Mouse (Mus musculus): Measurements from ENCODE around the gene Ciao2b. TPM values are rescaled to one million over a fixed set of nuclear protein-coding genes. Genes with fewer than 3 reads are reported as not detected.
"Not testable (repeated sequence)": the region's sequence is repeated elsewhere in the genome, so short reads cannot be mapped to it uniquely, and the experiment has no call there.

Gene Ciao2b
- 111 and 121 TPM in 2 replicates for polyA plus RNA-seq (2016; fragmentation: Nextera tagmentation; extraction: Ambion mirVana)

- peak; percentile 88 for DNase-seq (ENCODE audit: low spot score)
- H3K27me3 ChIP-seq (ENCODE audit: insufficient read depth, poor library complexity, severe bottlenecking): no peaks in the 10 kb centered on the region
- WGBS: under 1% methylated on average over 66 of the region's 66 CpGs
- H3K4me3 ChIP-seq: peak within 1 kb of the TSS; percentile 92
- peaks cover 20% of the 10 kb centered on the region for H3K4me1 ChIP-seq (replicated peaks)
- no peaks in the 10 kb centered on the region for H3K9me3 ChIP-seq
- H3K36me3 ChIP-seq: peaks cover 24% of the 10 kb centered on the region
- peak within 1 kb of the TSS; percentile 90 for H3K27ac ChIP-seq
These were observed at the start of gene Ciao2b for GRCm38 (mm10) chr8:104641426-104642323. Gene Ciao2b, minus strand, starts transcription at chr8:104641965.

GRCm38 (mm10) chr8:104688433-104688832, 46.7 kb upstream of the Ciao2b start:
- no peaks in the 10 kb centered on the region for H3K4me1 ChIP-seq (replicated peaks)
- H3K27ac ChIP-seq: no peak overlapping the region
- H3K36me3 ChIP-seq: no peaks in the 10 kb centered on the region
- 80% methylated on average over 4 of the region's 4 CpGs for WGBS
- DNase-seq (ENCODE audit: low spot score): no peak
- no peaks in the 10 kb centered on the region for H3K27me3 ChIP-seq (ENCODE audit: insufficient read depth, poor library complexity, severe bottlenecking)
- no peaks in the 10 kb centered on the region for H3K9me3 ChIP-seq
- H3K4me3 ChIP-seq: no peak overlapping the region

- no peaks in the 10 kb centered on the region for H3K36me3 ChIP-seq
- WGBS: 75% methylated on average over 4 of the region's 4 CpGs
- no peaks in the 10 kb centered on the region for H3K9me3 ChIP-seq
- H3K4me3 ChIP-seq: no peak overlapping the region
- no peak for DNase-seq (ENCODE audit: low spot score)
- no peaks in the 10 kb centered on the region for H3K27me3 ChIP-seq (ENCODE audit: insufficient read depth, poor library complexity, severe bottlenecking)
- H3K27ac ChIP-seq: no peak overlapping the region
- no peaks in the 10 kb centered on the region for H3K4me1 ChIP-seq (replicated peaks)
These were observed 13.8 kb upstream of the Ciao2b start for GRCm38 (mm10) chr8:104655614-104656013.

GRCm38 (mm10) chr8:104654984-104655383, 13.2 kb upstream of the Ciao2b start:
- Histone ChIP-seq H3K36me3 (no peaks in the 10 kb centered on the region), H3K4me1 (replicated peaks) (no peaks in the 10 kb centered on the region), H3K27me3 (ENCODE audit: insufficient read depth, poor library complexity, severe bottlenecking) (no peaks in the 10 kb centered on the region), H3K4me3 (no peak overlapping the region), H3K9me3 (no peaks in the 10 kb centered on the region), H3K27ac (no peak overlapping the region)
- DNase-seq (ENCODE audit: low spot score): peak; percentile 66
- WGBS: 4% methylated on average over 3 of the region's 3 CpGs

GRCm38 (mm10) chr8:104644187-104644586, 2.4 kb upstream of the Ciao2b start:
- not testable (repeated sequence) for H3K9me3 ChIP-seq; H3K27me3 ChIP-seq (ENCODE audit: insufficient read depth, poor library complexity, severe bottlenecking); H3K4me3 ChIP-seq; H3K27ac ChIP-seq; DNase-seq (ENCODE audit: low spot score)
- H3K36me3 ChIP-seq: peaks cover 10% of the 10 kb centered on the region
- peaks cover 20% of the 10 kb centered on the region for H3K4me1 ChIP-seq (replicated peaks)
- WGBS: 76% methylated on average over 3 of the region's 3 CpGs

GRCm38 (mm10) chr8:104642324-104642654, 524 bp upstream of the Ciao2b start:
- peak overlapping the region; percentile 90 for H3K27ac ChIP-seq
- H3K36me3 ChIP-seq: peaks cover 24% of the 10 kb centered on the region
- no peaks in the 10 kb centered on the region for H3K27me3 ChIP-seq (ENCODE audit: insufficient read depth, poor library complexity, severe bottlenecking)
- H3K9me3 ChIP-seq: no peaks in the 10 kb centered on the region
- H3K4me3 ChIP-seq: peak overlapping the region; percentile 92
- DNase-seq (ENCODE audit: low spot score): no peak
- H3K4me1 ChIP-seq (replicated peaks): peaks cover 20% of the 10 kb centered on the region
- WGBS: 75% methylated on average over 6 of the region's 6 CpGs

- WGBS: 10% methylated on average over 25 of the region's 25 CpGs
- Histone ChIP-seq H3K4me3 (peak overlapping the region; percentile 92), H3K9me3 (no peaks in the 10 kb centered on the region), H3K36me3 (peaks cover 26% of the 10 kb centered on the region), H3K27me3 (ENCODE audit: insufficient read depth, poor library complexity, severe bottlenecking) (no peaks in the 10 kb centered on the region), H3K27ac (peak overlapping the region; percentile 90), H3K4me1 (replicated peaks) (peaks cover 20% of the 10 kb centered on the region)
- DNase-seq (ENCODE audit: low spot score): no peak
These were observed 864 bp downstream of the Ciao2b start for GRCm38 (mm10) chr8:104640831-104641370.

- Histone ChIP-seq H3K27me3 (ENCODE audit: insufficient read depth, poor library complexity, severe bottlenecking) (no peaks in the 10 kb centered on the region), H3K27ac (no peak overlapping the region), H3K9me3 (no peaks in the 10 kb centered on the region), H3K4me1 (replicated peaks) (peaks cover 20% of the 10 kb centered on the region), H3K4me3 (peak overlapping the region; percentile 92), H3K36me3 (peaks cover 32% of the 10 kb centered on the region)
- no peak for DNase-seq (ENCODE audit: low spot score)
- 90% methylated on average over 7 of the region's 7 CpGs for WGBS
These were observed 1.5 kb downstream of the Ciao2b start for GRCm38 (mm10) chr8:104640241-104640640.

- 89% methylated on average over 6 of the region's 6 CpGs for WGBS
- Histone ChIP-seq H3K36me3 (peaks cover 37% of the 10 kb centered on the region), H3K27me3 (ENCODE audit: insufficient read depth, poor library complexity, severe bottlenecking) (no peaks in the 10 kb centered on the region), H3K27ac (no peak overlapping the region), H3K4me3 (no peak overlapping the region), H3K9me3 (no peaks in the 10 kb centered on the region), H3K4me1 (replicated peaks) (peaks cover 20% of the 10 kb centered on the region)
- DNase-seq (ENCODE audit: low spot score): no peak
These were observed 3.8 kb downstream of the Ciao2b start for GRCm38 (mm10) chr8:104638010-104638409.

GRCm38 (mm10) chr8:104635004-104635710, 6.6 kb downstream of the Ciao2b start:
- H3K4me1 ChIP-seq (replicated peaks): peaks cover 20% of the 10 kb centered on the region
- H3K4me3 ChIP-seq: no peak overlapping the region
- WGBS: 92% methylated on average over 3 of the region's 3 CpGs
- H3K36me3 ChIP-seq: peaks cover 36% of the 10 kb centered on the region
- DNase-seq (ENCODE audit: low spot score): no peak
- H3K27ac ChIP-seq: no peak overlapping the region
- peaks cover 24% of the 10 kb centered on the region for H3K27me3 ChIP-seq (ENCODE audit: insufficient read depth, poor library complexity, severe bottlenecking)
- no peaks in the 10 kb centered on the region for H3K9me3 ChIP-seq

- Histone ChIP-seq H3K27me3 (ENCODE audit: insufficient read depth, poor library complexity, severe bottlenecking) (peaks cover 43% of the 10 kb centered on the region), H3K27ac (no peak overlapping the region), H3K4me3 (no peak overlapping the region), H3K9me3 (no peaks in the 10 kb centered on the region), H3K4me1 (replicated peaks) (peaks cover 27% of the 10 kb centered on the region), H3K36me3 (peaks cover 18% of the 10 kb centered on the region)
- 66% methylated on average over 9 of the region's 9 CpGs for WGBS
- no peak for DNase-seq (ENCODE audit: low spot score)
These were observed 8.5 kb downstream of the Ciao2b start for GRCm38 (mm10) chr8:104633156-104633744.

- Histone ChIP-seq H3K4me3 (no peak overlapping the region), H3K9me3 (no peaks in the 10 kb centered on the region), H3K27ac (no peak overlapping the region), H3K27me3 (ENCODE audit: insufficient read depth, poor library complexity, severe bottlenecking) (peaks cover 43% of the 10 kb centered on the region), H3K4me1 (replicated peaks) (peaks cover 27% of the 10 kb centered on the region), H3K36me3 (peaks cover 13% of the 10 kb centered on the region)
- DNase-seq (ENCODE audit: low spot score): no peak
- 59% methylated on average over 6 of the region's 6 CpGs for WGBS
These were observed 9.3 kb downstream of the Ciao2b start for GRCm38 (mm10) chr8:104632486-104632885.
